Mouse (Mus musculus) ES-Bruce4 (cell line): Measurements from ENCODE around the gene E130308A19Rik.

Source experiments
- EP300 ChIP-seq: IDR thresholded peaks from 2 replicates; pipeline ENCODE4 v1.6.1; 2011; ENCODE audit warnings: low read depth, low read length; ENCODE audit not compliant: insufficient read depth
- POLR2A ChIP-seq: IDR thresholded peaks from one replicate; pipeline ENCODE4 v1.8.1; 2011; ENCODE audit warnings: low read length; ENCODE audit not compliant: insufficient read depth

DNA sequence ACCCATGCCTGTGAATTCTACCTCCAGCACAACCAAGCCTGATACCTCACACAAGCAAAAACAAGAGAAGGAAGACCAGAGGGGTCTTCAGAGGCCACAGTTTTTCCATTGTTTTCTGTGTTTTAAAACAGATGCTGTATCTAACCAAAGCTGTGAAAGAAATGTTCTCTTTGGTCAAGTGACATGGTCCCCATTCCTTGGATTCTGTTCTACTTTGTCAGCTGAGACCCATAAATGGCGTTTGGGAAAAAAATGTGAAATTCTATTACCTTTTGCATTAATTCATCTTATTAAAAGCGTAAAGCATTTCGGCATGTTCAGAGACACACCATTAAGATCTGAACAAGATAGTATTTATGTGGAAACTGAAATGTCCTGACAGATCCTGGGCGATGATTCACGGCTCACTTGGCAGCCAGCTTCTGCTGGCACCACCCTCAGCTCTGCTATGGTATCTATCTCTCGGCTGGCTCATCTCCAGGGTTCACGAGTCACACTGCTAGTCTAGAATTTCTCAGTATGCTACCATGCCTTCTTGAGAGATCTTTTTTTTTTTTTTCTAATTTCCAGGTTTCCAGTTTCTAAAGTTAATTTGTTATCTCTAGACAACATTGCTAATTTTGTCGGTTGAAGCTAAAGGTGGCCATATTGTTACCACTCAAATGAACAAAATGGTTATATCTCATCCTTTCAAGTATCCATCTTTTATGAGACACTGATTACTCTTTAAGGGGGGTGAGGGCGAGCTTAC lies 130.5 kb downstream of the E130308A19Rik start:
- TF ChIP-seq EP300 (no peak), POLR2A (no peak)
